Comparison of ENCODE assay signal across 17 mouse cellular contexts in the genomic region with DNA sequence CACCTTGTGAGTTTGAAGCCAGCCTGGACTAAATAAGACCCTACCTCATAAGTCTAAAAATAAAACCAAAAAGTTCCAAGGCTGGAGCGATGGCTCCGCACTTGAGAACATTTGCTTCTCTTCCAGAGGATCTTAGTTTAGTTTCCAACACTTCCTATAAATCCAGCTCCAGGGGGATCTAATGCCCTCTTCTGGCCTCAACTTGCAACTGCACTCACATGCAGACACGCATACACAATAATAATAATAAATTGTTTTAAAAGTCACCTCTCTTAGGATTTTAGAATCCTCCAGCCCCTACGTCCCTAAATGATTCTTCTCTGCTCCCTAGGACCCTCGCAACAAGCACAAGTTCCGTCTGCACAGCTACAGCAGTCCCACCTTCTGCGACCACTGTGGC. TPM values are rescaled to one million over a fixed set of nuclear protein-coding genes. Genes with fewer than 3 reads are reported as not detected.
"Had no signal": no experiment of that assay in that cellular context is flagged by ENCODE, and none has a peak within 500 bp of the region (broad histone marks: within the 10 kb centered on the region; RNA-seq: fewer than 3 reads in every experiment).

No protein-coding gene starts in this region.

- H3K9me3 ChIP-seq: kidney, embryonic 15.5 days; limb, embryonic 13.5 days; lung, embryonic 15.5 days; midbrain, embryonic 12.5 days; stomach, embryonic 15.5 days had no signal

- H3K4me2 ChIP-seq: kidney, embryonic 15.5 days; limb, embryonic 13.5 days; lung, embryonic 15.5 days; midbrain, embryonic 12.5 days; neural tube, embryonic 13.5 days; stomach, embryonic 15.5 days had no signal

- H3K4me1 ChIP-seq: kidney, embryonic 15.5 days; limb, embryonic 13.5 days; lung, embryonic 15.5 days; midbrain, embryonic 12.5 days; neural tube, embryonic 13.5 days; stomach, embryonic 15.5 days had no signal

- H3K4me3 ChIP-seq: kidney, embryonic 15.5 days; limb, embryonic 13.5 days; lung, embryonic 15.5 days; midbrain, embryonic 12.5 days; neural tube, embryonic 13.5 days; stomach, embryonic 15.5 days had no signal

- DNase-seq: kidney, adult 2 months; kidney, postnatal 14 days; layer of hippocampus, adult 9-11 months; layer of hippocampus, postnatal 36 days; left cerebral cortex, postnatal 4 days; right cerebral cortex, postnatal 14 days; thymus, adult 2 months; thymus, postnatal 25 days had no signal

- H3K9ac ChIP-seq: kidney, embryonic 15.5 days; limb, embryonic 13.5 days; lung, embryonic 15.5 days; midbrain, embryonic 12.5 days; neural tube, embryonic 13.5 days; stomach, embryonic 15.5 days had no signal

- H3K36me3 ChIP-seq: kidney, embryonic 15.5 days; limb, embryonic 13.5 days; lung, embryonic 15.5 days; midbrain, embryonic 12.5 days; neural tube, embryonic 13.5 days; stomach, embryonic 15.5 days had no signal

- H3K27ac ChIP-seq: kidney, embryonic 15.5 days; limb, embryonic 13.5 days; lung, embryonic 15.5 days; midbrain, embryonic 12.5 days; neural tube, embryonic 13.5 days; stomach, embryonic 15.5 days had no signal

- ATAC-seq: intestine, embryonic 16.5 days; midbrain, embryonic 16.5 days had no signal

RNA-seq across cellular contexts. Expression of a gene that starts 21.3 kb away (rescaled TPM):
- polyA plus RNA-seq: liver, embryonic 16.5 days had no signal

RNA-seq across cellular contexts. Expression of a gene that starts 22.5 kb away (rescaled TPM):
- polyA plus RNA-seq: liver, embryonic 16.5 days had no signal
